Mouse (Mus musculus) lung, postnatal 0 days (tissue): Measurements from ENCODE around the gene Stap2.

Experiments used
- CTCF ChIP-seq: IDR thresholded peaks from 2 replicates; pipeline ENCODE4 v1.5.1; 2016; ENCODE audit warnings: antibody characterized with exemption, mild to moderate bottlenecking
- EP300 ChIP-seq: IDR thresholded peaks from 2 replicates; pipeline ENCODE4 v1.6.1; 2016; ENCODE audit warnings: antibody characterized with exemption, mild to moderate bottlenecking, control low read depth

DNA sequence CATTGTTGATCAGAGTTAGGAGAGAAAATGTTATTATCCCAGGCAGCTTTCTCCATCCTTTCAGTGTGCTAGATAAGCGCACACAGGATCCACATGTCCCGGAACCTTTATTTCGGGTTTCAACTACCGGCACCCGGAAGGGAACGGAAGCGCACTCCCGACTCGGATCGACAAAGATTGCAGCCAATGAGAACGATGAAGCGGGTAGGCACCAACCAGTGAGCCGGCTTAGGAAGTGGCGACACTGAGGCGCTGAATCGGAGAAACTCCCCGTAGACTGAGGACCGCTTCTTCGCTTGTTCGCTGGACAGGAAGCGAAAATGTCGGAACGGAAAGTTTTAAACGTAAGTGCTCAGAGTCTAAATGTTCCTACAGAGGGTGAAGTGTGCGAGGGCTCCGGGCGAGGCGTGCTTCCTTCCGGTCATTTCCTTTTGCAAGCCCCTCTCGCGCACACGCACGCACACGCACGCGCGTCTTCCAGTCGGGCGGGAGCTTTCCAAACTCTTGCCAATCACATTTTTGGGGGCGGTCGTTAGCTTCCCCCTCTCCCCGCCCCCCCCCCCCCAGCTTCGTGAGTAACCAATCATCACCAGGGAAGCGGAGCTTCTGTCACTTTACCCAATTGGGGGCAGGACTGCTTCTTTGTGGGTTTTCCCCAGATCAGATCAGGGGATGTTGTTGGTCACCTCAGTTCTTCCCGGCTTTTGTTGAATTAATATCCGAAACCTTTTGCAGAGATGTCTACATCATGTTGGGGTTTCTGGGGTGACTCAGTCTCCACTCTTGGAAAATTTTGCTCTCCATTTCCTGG, 46.3 kb downstream of the Stap2 start, which contains the start of gene Yju2:
- TF ChIP-seq CTCF (0 out of 2 replicates have a peak, but pooled peaks have one; percentile 5), EP300 (peak; percentile 56; the same call in 1 of the 2 replicates)
